In genomic region chr9:70678682-70679131, GRCm38 (mm10) we compare ENCODE assay signal across 8 mouse cellular contexts. TPM values are rescaled to one million over a fixed set of nuclear protein-coding genes. Genes with fewer than 3 reads are reported as not detected.
DNase-seq lines count a peak whose midpoint lies in the region; ATAC-seq and TF ChIP-seq lines count a peak whose summit lies in the region.

Gene Adam10, plus strand, starts transcription at chr9:70678997.

- peak within 1 kb of the TSS; percentile 95 for H3K9ac ChIP-seq in lung, postnatal 0 days (replicated peaks; ENCODE audit: low read depth)

- H3K4me1 ChIP-seq in hindbrain, embryonic 10.5 days (replicated peaks): peaks cover 32% of the 10 kb centered on the region
- peaks cover 4% of the 10 kb centered on the region; the same call in 1 of the 2 replicates for H3K4me1 ChIP-seq in lung, postnatal 0 days (ENCODE audit: insufficient read depth, low read depth, low read length)

- peak; percentile 91 for DNase-seq in MEL-GATA-1-ER (ENCODE audit: extremely low read depth, low read depth)
- peak; percentile 99 for DNase-seq in cerebellum, adult 8-10 months
- peak; percentile 99 for DNase-seq in hindbrain, embryonic 10.5 days (ENCODE audit: low spot score)
- peak; percentile 99 for DNase-seq in layer of hippocampus, adult 9-11 months
- DNase-seq in lung, postnatal 0 days (ENCODE audit: low spot score): peak; percentile 100
- peak; percentile 98 for DNase-seq in ovary, postnatal 14 days (ENCODE audit: low spot score)
- DNase-seq in thymus, postnatal 14 days: peak; percentile 99

- no peaks in the 10 kb centered on the region for H3K9me3 ChIP-seq in hindbrain, embryonic 10.5 days
- no peaks in the 10 kb centered on the region for H3K9me3 ChIP-seq in lung, postnatal 0 days (ENCODE audit: low read length)

- H3K4me2 ChIP-seq in lung, postnatal 0 days (replicated peaks; ENCODE audit: low read depth, low read length): peak within 1 kb of the TSS; percentile 82

- no peaks in the 10 kb centered on the region for H3K36me3 ChIP-seq in hindbrain, embryonic 10.5 days
- no peaks in the 10 kb centered on the region for H3K36me3 ChIP-seq in lung, postnatal 0 days (ENCODE audit: insufficient read depth, low read length)

- TF ChIP-seq EP300 in lung, postnatal 0 days (IDR thresholded peaks at IDR 0.05): no peak

- peak; percentile 96 for ATAC-seq in frontal cortex, adult (ENCODE audit: low TSS enrichment)
- peak; percentile 99 for ATAC-seq in lung, postnatal 0 days

- WGBS in hindbrain, embryonic 10.5 days: 1% methylated on average over 48 of the region's 48 CpGs
- 2% methylated on average over 30 of the region's 48 CpGs for WGBS in lung, postnatal 0 days

- no peak for TF ChIP-seq CTCF in lung, postnatal 0 days (IDR thresholded peaks at IDR 0.05)

- peak within 1 kb of the TSS; percentile 98 for H3K4me3 ChIP-seq in hindbrain, embryonic 10.5 days
- H3K4me3 ChIP-seq in lung, postnatal 0 days (ENCODE audit: low read depth, low read length): peak within 1 kb of the TSS; percentile 89

- peak within 1 kb of the TSS; percentile 99 for H3K27ac ChIP-seq in hindbrain, embryonic 10.5 days
- H3K27ac ChIP-seq in lung, postnatal 0 days (ENCODE audit: low read length): peak within 1 kb of the TSS; percentile 98

- no peaks in the 10 kb centered on the region for H3K27me3 ChIP-seq in hindbrain, embryonic 10.5 days (ENCODE audit: insufficient read depth, poor library complexity, severe bottlenecking)
- H3K27me3 ChIP-seq in lung, postnatal 0 days (replicated peaks; ENCODE audit: insufficient read depth, low read length): no peaks in the 10 kb centered on the region

RNA-seq across cellular contexts. Expression of gene Adam10, which starts in this region (rescaled TPM):
- 52.2 and 62.8 TPM in 2 replicates for polyA plus RNA-seq in hindbrain, embryonic 10.5 days (2016; fragmentation: Nextera tagmentation; extraction: Ambion mirVana)
- polyA plus RNA-seq in lung, postnatal 0 days (2015; fragmentation: Nextera tagmentation; extraction: Ambion mirVana): 64.6 and 75.6 TPM in 2 replicates

Comparison
In these comparisons a context has a peak if more than half of its experiments do, and no peak if none do; other contexts are left out.
1. Peak in every context shown above with its lines: DNase-seq, ATAC-seq, H3K4me3 ChIP-seq and H3K27ac ChIP-seq.